Mouse (Mus musculus) heart, embryonic 11.5 days (tissue): ENCODE data around the gene Gm11168. TPM values are rescaled to one million over a fixed set of nuclear protein-coding genes. Genes with fewer than 3 reads are reported as not detected.
"Not testable (repeated sequence)": the region's sequence is repeated elsewhere in the genome, so short reads cannot be mapped to it uniquely, and the experiment has no call there.

ENCODE experiments used
- ATAC-seq: fragments of 200-750 bp; cut with Nextera tagmentation; replicated peaks from 2 replicates; pipeline ENCODE4 v1.8.0; 2017; ENCODE audit warnings: moderate library complexity; ENCODE audit not compliant: insufficient number of reproducible peaks, low FRiP score, low TSS enrichment
- H3K27ac ChIP-seq: fragments of 300-500 bp; sonication (generic); 2 replicates; pipeline ENCODE4 v1.5.1; 2014; ENCODE audit warnings: mild to moderate bottlenecking, low read depth, low read length
- H3K27me3 ChIP-seq: fragments of 300-500 bp; sonication (generic); 2 replicates; pipeline ENCODE4 v1.6.1; 2014; ENCODE audit warnings: mild to moderate bottlenecking, low read length, mixed read lengths; ENCODE audit not compliant: control insufficient read depth, insufficient read depth
- H3K36me3 ChIP-seq: fragments of 300-500 bp; sonication (generic); 2 replicates; pipeline ENCODE4 v1.6.1; 2014; ENCODE audit warnings: mild to moderate bottlenecking, low read length, moderate library complexity, mixed read lengths; ENCODE audit not compliant: control insufficient read depth, insufficient read depth
- H3K4me1 ChIP-seq: fragments of 300-500 bp; sonication (generic); 2 replicates; pipeline ENCODE4 v1.6.1; 2014; ENCODE audit warnings: low read length; ENCODE audit not compliant: control insufficient read depth, insufficient read depth
- H3K4me2 ChIP-seq: fragments of 300-500 bp; sonication (generic); 2 replicates; pipeline ENCODE4 v1.6.1; 2014; ENCODE audit warnings: mild to moderate bottlenecking, moderate library complexity
- H3K4me3 ChIP-seq: fragments of 300-500 bp; sonication (generic); 2 replicates; pipeline ENCODE4 v1.5.1; 2014; ENCODE audit warnings: low read depth, low read length
- H3K9ac ChIP-seq: fragments of 300-500 bp; sonication (generic); 2 replicates; pipeline ENCODE4 v1.6.1; 2014; ENCODE audit warnings: mild to moderate bottlenecking, low read depth, low read length, moderate library complexity
- H3K9me3 ChIP-seq: fragments of 300-500 bp; sonication (generic); replicated peaks from 2 replicates; pipeline ENCODE4 v1.6.1; 2016; ENCODE audit warnings: low read length; ENCODE audit not compliant: control insufficient read depth
- WGBS: fragments of 180-500 bp; shearing (Covaris S2); extraction: QIAGEN DNeasy Blood & Tissue Kit; methylation state at CpG from one replicate; pipeline ENCODE4 v1.1.7; 2014; ENCODE audit not compliant: insufficient replicate concordance; 5-methylcytosine and 5-hydroxymethylcytosine counted together
- polyA plus RNA-seq: library from polyadenylated mRNA; unstranded; fragments of >200 nt; fragmentation: Nextera tagmentation; extraction: Ambion mirVana; gene quantifications from 2 replicates; pipeline ENCODE4 v1.2.1, GENCODE M21; 2014

Gm11168 gene
- polyA plus RNA-seq, 1 experiment from 2014 or later = not detected

GRCm38 (mm10) chr9:3023312-3023984, 20.3 kb downstream of the Gm11168 start, which contains the start of gene Gm10718:
Gm10718 (plus strand) TSS chr9:3023547.
- not testable (repeated sequence) for H3K27ac ChIP-seq, H3K4me3 ChIP-seq, H3K9ac ChIP-seq, H3K27me3 ChIP-seq, ATAC-seq, H3K36me3 ChIP-seq, H3K4me1 ChIP-seq, H3K9me3 ChIP-seq, H3K4me2 ChIP-seq
- 69% methylated on average over 9 of the region's 13 CpGs for WGBS

GRCm38 (mm10) chr9:3023985-3024648, 21.0 kb downstream of the Gm11168 start:
- H3K4me3 ChIP-seq, H3K4me2 ChIP-seq, ATAC-seq, H3K27me3 ChIP-seq, H3K36me3 ChIP-seq, H3K4me1 ChIP-seq, H3K9me3 ChIP-seq, H3K27ac ChIP-seq, H3K9ac ChIP-seq: not testable (repeated sequence)
- WGBS = 56% methylated on average over 14 of the region's 16 CpGs

- not testable (repeated sequence) for H3K36me3 ChIP-seq
Measured at GRCm38 (mm10) chr9:3024912-3025467, 21.8 kb downstream of the Gm11168 start, which contains the start of gene Gm10717. Gm10717 (plus strand) TSS chr9:3025417.

DNA sequence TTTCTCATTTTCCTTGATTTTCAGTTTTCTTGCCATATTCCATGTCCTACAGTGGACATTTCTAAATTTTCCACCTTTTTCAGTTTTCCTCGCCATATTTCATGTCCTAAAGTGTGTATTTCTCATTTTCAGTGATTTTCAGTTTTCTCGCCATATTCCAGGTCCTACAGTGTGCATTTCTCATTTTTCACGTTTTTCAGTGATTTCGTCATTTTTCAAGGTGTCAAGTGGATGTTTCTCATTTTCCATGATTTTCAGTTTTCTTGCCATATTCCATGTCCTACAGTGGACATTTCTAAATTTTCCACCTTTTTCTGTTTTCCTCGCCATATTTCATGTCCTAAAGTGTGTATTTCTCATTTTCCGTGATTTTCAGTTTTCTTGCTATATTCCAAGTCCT, 22.5 kb downstream of the Gm11168 start:
- WGBS = 58% methylated on average over 4 of the region's 6 CpGs
- not testable (repeated sequence) for H3K9me3 ChIP-seq, H3K27ac ChIP-seq, H3K4me2 ChIP-seq, H3K9ac ChIP-seq, H3K4me3 ChIP-seq, H3K27me3 ChIP-seq, H3K36me3 ChIP-seq, ATAC-seq, H3K4me1 ChIP-seq

More at GRCm38 (mm10) chr9:3024912-3025467, 21.8 kb downstream of the Gm11168 start, which contains the start of gene Gm10717:
- ATAC-seq, H3K27me3 ChIP-seq, H3K27ac ChIP-seq, H3K9me3 ChIP-seq, H3K4me3 ChIP-seq, H3K4me1 ChIP-seq, H3K9ac ChIP-seq, H3K4me2 ChIP-seq: not testable (repeated sequence)
- 68% methylated on average over 12 of the region's 12 CpGs for WGBS

DNA sequence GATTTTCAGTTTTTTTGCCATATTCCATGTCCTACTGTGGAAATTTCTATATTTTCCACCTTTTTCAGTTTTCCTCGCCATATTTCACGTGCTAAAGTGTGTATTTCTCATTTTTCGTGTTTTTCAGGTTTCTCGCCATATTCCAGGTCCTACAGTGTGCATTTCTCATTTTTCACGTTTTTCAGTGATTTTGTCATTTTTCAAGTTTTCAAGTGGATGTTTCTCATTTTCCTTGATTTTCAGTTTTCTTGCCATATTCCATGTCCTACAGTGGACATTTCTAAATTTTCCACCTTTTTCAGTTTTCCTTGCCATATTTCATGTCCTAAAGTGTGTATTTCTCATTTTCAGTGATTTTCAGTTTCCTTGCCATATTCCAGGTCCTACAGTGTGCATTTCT, 23.0 kb downstream of the Gm11168 start:
- not testable (repeated sequence) for H3K27ac ChIP-seq, ATAC-seq, H3K36me3 ChIP-seq, H3K9me3 ChIP-seq, H3K4me1 ChIP-seq, H3K27me3 ChIP-seq, H3K9ac ChIP-seq, H3K4me3 ChIP-seq, H3K4me2 ChIP-seq
- WGBS = 70% methylated on average over 5 of the region's 5 CpGs

GRCm38 (mm10) chr9:3026741-3027140, 23.6 kb downstream of the Gm11168 start:
- not testable (repeated sequence) for H3K4me3 ChIP-seq, H3K4me2 ChIP-seq

DNA sequence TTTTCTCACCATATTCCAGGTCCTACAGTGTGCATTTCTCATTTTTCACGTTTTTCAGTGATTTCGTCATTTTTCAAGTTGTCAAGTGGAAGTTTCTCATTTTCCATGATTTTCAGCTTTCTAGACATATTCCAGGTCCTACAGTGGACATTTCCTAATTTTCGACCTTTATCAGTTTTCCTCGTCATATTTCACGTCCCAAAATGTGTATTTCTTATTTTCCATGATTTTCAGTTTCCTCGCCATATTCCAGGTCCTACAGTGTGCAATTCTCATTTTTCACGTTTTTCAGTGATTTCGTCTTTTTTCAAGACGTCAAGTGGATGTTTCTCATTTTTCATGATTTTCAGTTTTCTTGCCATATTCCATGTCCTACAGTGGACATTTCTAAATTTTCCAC, 24.1 kb downstream of the Gm11168 start:
- H3K4me3 ChIP-seq, H3K9ac ChIP-seq, H3K4me1 ChIP-seq, H3K9me3 ChIP-seq, H3K4me2 ChIP-seq, H3K27ac ChIP-seq, H3K36me3 ChIP-seq, H3K27me3 ChIP-seq: not testable (repeated sequence)
- WGBS = 66% methylated on average over 9 of the region's 9 CpGs
- ATAC-seq = 0 out of 2 replicates have a peak, but pooled peaks have one; percentile 4

More at GRCm38 (mm10) chr9:3026741-3027140, 23.6 kb downstream of the Gm11168 start:
- not testable (repeated sequence) for H3K27ac ChIP-seq, H3K9ac ChIP-seq, H3K27me3 ChIP-seq, ATAC-seq, H3K36me3 ChIP-seq, H3K4me1 ChIP-seq, H3K9me3 ChIP-seq
- 62% methylated on average over 9 of the region's 9 CpGs for WGBS

GRCm38 (mm10) chr9:3029276-3030000, 26.3 kb downstream of the Gm11168 start:
- 63% methylated on average over 12 of the region's 16 CpGs for WGBS
- not testable (repeated sequence) for H3K27ac ChIP-seq, H3K36me3 ChIP-seq, H3K27me3 ChIP-seq, ATAC-seq, H3K9ac ChIP-seq, H3K4me3 ChIP-seq, H3K4me1 ChIP-seq, H3K9me3 ChIP-seq, H3K4me2 ChIP-seq
